Mouse (Mus musculus) kidney, postnatal 14 days (tissue): Measurements from ENCODE around the gene Cdhr1.
"Not testable (repeated sequence)": the region's sequence is repeated elsewhere in the genome, so short reads cannot be mapped to it uniquely, and the experiment has no call there.

Experiments
- DNase-seq: peaks from one replicate; pipeline ENCODE4 v3.0.0; 2022; ENCODE audit warnings: mixed read lengths

Gene Cdhr1

GRCm38 (mm10) chr14:37097956-37098530 is at the start of gene Cdhr1:
TSS of gene Cdhr1 (minus strand) at chr14:37098347.
- DNase-seq: peak; percentile 12

DNA sequence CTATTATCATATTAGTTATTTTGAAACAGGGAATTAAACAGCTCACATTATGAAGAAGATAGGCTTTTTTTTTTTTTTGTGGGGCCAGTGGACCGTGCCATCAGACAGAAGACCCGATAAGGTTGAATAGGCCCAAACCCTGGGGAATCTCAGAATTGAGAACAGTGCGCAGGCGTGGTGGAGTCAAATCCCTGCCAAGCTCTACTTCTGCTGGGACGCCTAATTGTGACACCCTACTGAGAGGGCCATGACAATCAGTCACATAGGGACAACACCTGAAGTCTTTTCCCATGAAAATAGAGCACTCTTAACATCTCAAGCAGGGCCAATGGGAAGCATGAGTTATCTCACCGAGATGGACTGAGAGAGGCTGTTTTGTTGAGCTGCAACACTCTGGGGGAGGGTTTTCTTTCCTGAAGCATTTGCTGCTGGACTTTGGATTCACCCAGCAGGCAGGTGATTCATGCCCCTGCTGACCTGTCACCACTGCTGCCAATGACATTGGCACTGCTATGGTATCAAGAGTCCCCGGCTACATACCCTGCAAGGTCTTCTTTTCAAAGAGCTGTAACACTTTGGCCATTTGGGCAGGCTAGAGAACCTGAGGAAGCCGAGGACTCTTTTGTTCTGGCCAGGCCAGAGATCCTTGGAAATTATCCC is 41.0 kb upstream of the Cdhr1 start:
- DNase-seq: peak; percentile 12

DNA sequence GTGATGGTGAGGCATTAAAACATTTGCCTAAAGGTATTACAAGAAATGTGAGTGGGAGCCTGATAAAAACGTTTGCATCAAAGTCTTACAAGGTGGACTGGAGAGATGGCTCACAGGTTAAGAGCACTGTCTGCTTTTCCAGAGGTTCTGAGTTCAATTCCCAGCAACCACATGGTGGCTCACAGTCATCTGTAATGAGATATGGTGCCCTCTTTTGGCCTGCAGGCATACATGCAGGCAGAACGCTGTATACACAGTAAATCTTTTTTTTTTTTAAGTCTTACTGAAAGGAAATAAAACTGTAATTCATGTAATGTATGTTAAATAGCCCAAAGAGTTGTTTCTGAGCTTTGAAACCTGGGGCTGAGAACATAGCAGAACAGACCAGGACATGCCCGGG is 39.4 kb upstream of the Cdhr1 start:
- not testable (repeated sequence) for DNase-seq

- no peak for DNase-seq
Observed at GRCm38 (mm10) chr14:37136110-37136509, 38.0 kb upstream of the Cdhr1 start.

DNA sequence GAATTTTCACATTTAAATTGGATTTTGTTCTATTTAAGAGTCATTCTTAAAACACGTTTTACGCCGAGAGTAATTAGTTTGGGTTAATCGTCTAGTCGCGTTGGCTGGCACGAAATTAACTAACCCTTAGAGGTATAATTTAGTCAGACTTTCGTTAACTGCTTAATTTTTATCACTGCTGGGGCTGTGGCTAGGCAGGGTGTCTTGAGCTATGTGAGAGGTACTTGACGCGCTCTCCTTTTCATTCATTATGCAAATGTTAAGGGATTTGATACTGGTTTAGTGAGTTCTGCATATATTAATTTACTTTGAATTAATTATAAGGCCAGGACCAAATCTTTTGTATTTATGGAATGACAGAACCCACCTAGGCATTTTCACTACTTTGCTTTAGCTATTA is 37.5 kb upstream of the Cdhr1 start:
- DNase-seq: no peak

- DNase-seq: peak; percentile 98
Observed at GRCm38 (mm10) chr14:37135127-37135593, 37.0 kb upstream of the Cdhr1 start, which contains the start of gene Ghitm. TSS of gene Ghitm (minus strand) at chr14:37135272.

DNA sequence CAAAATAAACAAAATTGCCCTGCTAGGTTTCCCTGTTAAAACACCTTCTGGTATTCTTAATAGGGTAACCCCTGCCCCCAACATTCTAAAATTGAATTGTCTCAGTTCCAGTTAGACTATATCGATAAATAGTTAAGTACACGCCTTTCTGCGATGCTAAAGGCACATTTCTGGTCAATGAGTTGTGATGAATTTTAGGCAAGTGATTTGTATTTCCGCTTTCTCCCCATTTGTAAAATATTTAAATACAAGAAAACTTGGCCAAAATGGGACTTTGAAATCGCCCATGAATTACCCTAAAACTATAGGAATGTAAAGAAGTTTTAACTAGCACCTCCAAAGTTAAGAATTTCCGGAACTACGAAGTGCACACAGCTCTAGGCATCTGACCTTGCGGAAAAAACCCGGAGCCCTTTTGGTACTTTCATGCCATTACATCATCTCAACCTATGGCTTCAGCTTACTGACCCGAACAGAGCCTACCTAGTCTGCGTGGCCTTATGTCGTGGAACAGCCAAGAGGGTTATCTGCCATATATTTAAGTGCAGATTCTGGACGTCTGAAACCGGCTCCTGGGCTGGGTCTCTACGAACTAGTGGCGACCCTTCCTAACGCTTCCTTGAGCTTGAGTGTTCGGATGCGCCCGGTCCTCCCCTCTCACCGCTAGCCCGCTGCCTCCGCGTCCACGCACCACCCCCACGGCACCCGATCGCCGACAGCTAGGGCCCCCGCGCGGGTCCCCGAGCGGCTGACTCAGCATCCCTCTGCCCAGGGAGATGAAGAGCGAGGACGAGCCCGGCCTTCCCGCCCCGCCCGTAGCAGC is 36.4 kb upstream of the Cdhr1 start:
- no peak for DNase-seq

- peak; percentile 48 for DNase-seq
Observed at GRCm38 (mm10) chr14:37127652-37128051, 29.5 kb upstream of the Cdhr1 start.

- no peak for DNase-seq
Observed at GRCm38 (mm10) chr14:37119233-37119632, 21.1 kb upstream of the Cdhr1 start.

DNA sequence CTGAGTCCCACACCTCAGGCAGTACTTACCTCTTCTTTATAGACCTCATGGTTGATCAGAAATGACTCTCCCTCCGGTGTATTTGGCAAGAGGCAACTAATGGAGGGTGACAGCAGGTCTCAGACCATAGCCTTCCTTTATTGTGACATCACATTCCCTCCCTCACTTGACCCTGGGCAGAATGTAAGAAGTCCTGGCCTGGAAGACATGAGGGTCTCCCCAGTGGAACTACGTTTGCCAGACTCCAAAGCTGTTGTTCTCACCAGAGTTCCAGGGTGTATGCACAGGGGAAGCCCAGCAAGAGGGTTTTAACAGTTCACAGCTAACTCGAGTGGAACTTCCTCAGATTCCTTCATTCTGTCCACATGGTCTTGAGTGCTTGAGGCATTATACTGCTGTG is 15.8 kb upstream of the Cdhr1 start, which contains the start of gene 2610528A11Rik:
TSS of gene 2610528A11Rik (minus strand) at position 101 of the 400 bp plus-strand sequence.
- DNase-seq: no peak

- peak; percentile 2 for DNase-seq
Observed at GRCm38 (mm10) chr14:37112931-37113330, 14.8 kb upstream of the Cdhr1 start.

DNA sequence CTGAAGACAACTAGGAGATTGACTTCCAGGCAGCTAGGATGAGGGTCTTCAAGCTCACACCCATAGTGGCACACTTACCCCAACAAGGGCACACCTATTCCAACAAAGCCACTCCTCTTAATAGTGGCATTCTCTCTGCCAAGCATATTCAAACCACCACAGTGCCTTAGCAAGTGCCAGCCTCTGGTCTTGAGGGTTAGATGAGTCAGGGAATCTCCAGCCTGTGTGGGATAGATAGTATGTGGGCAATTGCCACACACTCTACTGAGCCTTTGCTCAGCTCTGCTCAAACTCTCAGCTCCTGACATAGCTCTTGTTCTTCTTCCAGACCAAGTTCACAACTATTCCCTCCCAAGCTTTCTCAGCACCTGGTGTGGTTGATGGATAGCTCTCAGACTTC is 13.2 kb upstream of the Cdhr1 start:
- DNase-seq: no peak

DNA sequence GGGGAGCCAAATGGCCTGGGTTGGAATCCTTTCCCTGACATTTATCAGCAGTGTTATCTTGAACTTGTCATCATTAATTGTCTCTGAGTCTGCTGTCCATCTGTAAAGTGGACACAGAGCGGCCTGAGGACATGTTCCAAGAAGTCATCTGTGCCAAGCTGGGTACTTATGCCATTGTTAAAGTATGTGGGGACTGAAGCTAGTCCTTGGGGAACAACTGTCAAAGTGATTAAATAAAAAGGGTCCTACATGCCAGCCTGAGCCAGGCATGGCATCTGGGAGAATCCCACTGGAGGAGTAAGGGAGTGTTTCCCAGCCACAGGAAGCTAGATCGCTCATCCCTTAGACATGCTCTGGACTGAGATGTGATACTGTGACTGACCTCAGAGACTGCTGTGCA is 12.3 kb upstream of the Cdhr1 start:
- no peak for DNase-seq

DNA sequence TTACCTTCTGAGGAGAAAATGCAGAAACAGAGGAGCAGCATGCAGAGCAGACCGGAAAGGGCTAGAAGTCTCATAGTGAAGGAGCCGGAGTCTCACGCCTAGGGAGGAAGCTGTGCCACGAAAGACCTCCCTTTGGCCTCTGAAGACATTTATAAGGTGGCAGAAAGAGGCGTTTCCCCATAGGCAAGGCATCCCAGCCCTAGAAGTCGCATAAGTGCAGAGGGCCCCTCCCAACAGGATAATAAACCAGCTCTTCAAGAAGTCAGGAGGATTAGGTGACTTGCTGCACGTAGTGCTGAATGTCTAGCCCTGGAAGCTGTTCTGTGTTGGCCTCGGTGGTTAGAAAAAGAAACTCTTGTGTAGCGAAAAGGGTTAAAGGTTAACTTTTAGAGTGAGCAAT is 11.8 kb upstream of the Cdhr1 start:
- no peak for DNase-seq

DNA sequence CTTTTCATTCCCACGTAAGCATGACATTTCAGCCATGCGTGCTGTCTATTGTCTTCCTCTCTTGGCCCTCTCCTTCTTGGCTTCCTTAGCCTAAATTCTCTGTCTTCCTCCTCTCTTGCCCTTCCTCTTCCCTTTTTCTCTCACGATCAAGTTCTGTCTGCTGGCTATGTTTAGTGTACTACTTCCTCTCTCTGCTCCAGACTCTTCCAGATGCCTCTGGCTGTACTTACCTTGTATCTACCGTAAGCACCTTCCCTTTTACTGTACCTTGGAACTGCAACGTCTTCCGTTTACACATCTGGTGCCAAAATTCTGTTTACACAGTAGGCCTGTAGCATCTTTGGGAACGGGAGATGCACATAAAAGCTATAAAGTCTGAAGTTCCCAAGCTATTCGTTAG is 11.3 kb upstream of the Cdhr1 start:
- no peak for DNase-seq

DNA sequence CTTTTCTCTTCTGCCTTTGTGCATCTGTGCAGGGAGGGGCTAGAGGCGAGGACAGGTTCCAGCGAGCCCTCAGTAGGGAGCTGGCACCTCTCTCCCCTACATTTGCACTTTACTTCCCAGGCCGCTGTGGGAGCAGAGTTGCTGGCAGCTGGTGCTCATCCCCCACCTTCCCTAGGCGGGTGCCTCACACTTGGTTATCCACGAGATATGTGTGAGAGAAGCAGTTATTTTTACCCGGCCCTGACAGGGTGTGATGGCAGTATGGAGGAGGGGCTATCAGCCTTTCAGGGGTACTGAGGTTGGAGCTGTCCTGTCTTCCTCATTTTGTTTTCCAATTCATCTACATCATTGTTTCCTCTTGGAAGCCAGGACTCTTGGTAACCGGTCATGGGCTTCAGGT is 7.7 kb upstream of the Cdhr1 start:
- DNase-seq: no peak

DNA sequence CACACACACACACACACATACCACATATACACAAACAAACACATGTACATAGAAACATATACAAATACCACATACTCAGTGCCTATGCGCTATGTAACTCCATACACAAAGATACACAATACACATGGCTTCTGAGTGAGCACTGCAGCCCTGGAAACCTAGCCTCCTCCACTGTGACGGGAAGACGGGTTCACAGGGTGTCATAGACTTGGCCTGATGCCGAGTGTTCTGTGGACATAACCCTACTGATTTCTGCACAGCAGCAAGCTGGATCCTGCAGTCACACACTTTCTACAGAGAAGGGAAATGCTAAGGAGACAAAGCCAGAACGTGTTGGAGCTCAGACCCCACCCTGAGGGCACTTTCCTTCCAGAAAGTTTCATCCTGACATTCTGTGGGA is 6.6 kb upstream of the Cdhr1 start:
- DNase-seq: peak; percentile 75

DNA sequence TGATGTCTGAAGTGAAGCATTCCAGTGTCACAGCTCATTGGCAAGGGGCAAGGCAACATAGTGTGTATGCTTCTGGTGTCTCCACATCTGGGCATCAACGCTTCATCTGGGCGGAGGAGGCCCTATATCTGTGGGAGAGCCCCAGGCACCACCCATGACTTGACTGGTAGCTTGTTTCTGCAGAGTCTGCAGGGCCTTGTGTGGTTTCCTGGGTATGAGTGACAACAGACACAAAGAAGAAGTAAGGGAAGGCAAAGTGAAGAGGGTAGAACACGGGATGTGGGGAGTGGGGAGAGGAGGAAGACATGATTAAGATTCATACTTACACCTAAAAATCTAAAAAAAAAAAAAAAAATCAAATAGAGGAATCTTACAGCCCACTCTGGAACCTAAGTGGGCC is 4.3 kb upstream of the Cdhr1 start:
- no peak for DNase-seq

DNA sequence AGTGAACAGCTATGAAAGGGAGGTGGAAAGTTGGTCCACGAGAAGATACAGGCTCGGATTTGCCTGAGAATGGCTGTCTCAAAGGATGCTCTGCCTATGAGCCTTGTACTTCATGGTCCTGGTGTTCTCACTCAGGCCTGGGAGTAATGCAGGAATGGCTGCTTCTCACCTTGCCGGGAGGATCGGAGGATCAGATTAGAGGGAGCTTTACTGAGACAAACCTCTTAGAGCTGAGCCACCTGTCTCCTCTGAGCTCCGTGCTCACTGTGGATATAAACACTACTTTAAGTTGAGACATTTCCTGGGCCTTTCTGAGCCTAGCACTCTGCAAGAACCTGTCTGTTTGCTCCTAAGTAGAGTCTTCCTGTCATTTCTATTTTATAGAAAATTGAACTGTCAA is 3.4 kb upstream of the Cdhr1 start:
- DNase-seq: no peak

DNA sequence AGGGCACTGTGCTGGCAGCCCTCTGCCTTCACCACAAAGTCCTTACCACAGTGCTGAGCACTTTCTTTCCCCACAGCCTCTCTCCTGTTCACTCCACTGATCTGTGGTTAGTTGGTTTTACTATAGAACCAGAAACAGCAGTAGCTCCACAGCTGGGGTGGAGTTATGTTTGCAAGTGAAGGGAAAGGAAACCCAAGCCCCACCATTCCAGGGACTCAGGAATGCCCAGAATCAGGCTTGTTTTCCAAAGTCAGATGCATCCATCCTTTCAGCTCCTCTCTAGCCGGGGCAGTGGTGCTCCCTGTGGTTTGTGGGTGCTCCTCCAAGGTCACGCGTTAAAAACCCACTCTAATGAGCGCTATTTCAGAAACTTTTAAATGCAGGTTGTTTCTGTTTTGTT is 2.6 kb downstream of the Cdhr1 start:
- DNase-seq: no peak

GRCm38 (mm10) chr14:37094436-37094835 is 3.7 kb downstream of the Cdhr1 start:
- DNase-seq: no peak

- DNase-seq: no peak
Observed at GRCm38 (mm10) chr14:37083755-37084154, 14.4 kb downstream of the Cdhr1 start.

DNA sequence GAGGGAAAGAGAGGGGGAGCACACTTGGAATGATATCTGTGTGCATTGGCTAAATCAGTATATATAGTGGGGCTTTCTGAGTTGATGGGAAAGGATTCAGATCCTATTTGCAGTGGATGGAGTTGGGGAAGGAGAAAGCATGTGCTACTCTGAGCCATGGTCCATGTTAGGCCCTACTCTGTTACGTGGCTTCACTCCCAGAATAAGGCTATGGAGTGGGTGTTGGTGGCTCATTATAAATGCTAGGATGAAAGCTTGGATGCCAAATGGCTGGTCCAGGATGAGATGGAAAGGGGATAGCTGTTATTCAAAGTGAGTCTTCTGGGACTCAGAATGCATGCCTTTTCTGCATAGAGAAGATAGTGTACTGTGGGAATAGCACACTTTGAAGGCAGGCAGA is 17.4 kb downstream of the Cdhr1 start:
- DNase-seq: no peak

GRCm38 (mm10) chr14:37068516-37068915 is 29.6 kb downstream of the Cdhr1 start:
- peak; percentile 73 for DNase-seq
